Mouse (Mus musculus): ENCODE data around the gene Slc46a3. TPM values are rescaled to one million over a fixed set of nuclear protein-coding genes. Genes with fewer than 3 reads are reported as not detected.
"Not testable (repeated sequence)": the region's sequence is repeated elsewhere in the genome, so short reads cannot be mapped to it uniquely, and the experiment has no call there.

The Slc46a3 gene
- 10 to 100 TPM; 10.3 to 10.8 TPM for total RNA-seq (2021)
- long read RNA-seq, experiment 1, transcript Slc46a3-202 (6 exons, 2,210 nt) = minor isoform, 7 of 20 reads
- long read RNA-seq, experiment 1, transcript Slc46a3-201 (6 exons, 2,434 nt) = major isoform, 10 of 20 reads
- long read RNA-seq, experiment 1, partial matches to known transcripts = 1 of 20 reads
- long read RNA-seq, experiment 1, other reads (novel, unspliced or antisense) = 2 of 20 reads
- long read RNA-seq, experiment 2, transcript Slc46a3-201 (6 exons, 2,434 nt) = major isoform, 14 of 17 reads
- long read RNA-seq, experiment 2, partial matches to known transcripts = 0 of 17 reads
- long read RNA-seq, experiment 2, other reads (novel, unspliced or antisense) = 1 of 17 reads

DNA sequence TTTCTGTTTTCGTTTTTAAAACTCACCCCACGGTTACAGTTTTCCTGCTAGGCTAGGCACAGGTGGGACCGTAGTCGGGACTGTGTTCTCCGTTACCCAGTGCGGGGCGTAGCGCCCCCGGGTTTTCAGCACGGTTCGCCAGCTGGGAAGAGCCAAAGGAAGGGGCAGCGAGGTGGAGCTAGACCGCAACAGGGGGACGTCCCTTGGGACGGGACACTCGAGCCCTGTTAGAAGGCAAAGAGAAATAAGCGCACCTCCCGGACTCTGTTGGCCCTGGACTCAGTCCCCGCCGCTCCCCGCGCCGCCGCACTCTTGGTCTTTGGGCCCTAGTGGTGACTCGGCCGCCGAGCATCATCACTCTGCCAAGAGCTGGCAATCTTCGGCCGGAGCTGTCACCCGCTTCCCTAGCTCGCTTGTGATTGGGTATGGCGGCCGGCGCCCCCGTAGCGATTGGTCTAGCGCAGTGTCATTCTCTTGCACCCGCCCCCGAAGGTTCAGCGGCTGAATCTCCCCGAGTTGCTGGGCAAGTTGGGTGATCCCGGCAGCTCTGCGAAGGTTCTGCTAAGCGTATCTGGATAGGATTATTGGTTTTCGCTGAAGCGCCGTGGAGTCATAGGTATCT is at the start of gene Slc46a3:
Slc46a3 (minus strand) TSS at position 361 of the 622 bp plus-strand sequence.
- DNase-seq (ENCODE audit: low spot score) = peak; percentile 97

DNA sequence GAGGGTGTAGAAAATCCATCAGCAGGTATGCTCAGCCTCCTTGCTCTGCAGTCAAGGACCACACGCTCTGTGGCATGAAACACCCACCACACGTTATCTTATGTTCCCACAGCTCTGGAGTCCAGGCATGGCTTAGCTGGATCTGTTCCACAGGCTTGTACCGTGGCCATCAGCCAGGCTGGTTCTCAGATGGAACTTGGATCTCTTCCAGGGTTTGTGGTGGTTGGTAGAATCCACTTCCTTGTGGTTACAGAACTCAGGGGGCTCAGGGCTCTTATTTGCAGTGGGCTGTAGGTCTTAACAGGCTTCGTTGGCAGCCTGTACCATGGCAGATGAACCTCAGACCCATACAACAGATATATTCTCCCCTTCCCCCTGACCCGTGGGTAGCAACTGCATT is 44.6 kb upstream of the Slc46a3 start:
- DNase-seq (ENCODE audit: low spot score) = no peak

DNA sequence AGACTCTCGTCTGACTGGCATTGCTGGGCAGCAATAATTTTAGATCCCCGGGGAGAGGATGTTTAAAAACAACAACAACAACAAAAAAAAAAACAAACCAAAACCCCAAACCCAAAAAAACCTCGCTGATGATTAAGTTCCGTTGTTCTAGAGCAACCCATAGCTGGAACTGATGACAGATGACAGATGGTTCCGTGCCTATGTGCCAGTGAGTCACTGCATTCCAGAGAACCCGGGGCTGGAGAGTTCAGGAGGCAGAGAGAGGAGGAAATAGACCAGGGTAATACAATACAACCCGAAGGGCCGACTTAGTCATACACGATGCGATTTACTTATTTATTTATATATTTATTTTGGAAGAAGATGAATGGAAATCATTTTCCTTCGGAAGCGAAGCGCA is 40.5 kb upstream of the Slc46a3 start:
- no peak for DNase-seq (ENCODE audit: low spot score)

DNA sequence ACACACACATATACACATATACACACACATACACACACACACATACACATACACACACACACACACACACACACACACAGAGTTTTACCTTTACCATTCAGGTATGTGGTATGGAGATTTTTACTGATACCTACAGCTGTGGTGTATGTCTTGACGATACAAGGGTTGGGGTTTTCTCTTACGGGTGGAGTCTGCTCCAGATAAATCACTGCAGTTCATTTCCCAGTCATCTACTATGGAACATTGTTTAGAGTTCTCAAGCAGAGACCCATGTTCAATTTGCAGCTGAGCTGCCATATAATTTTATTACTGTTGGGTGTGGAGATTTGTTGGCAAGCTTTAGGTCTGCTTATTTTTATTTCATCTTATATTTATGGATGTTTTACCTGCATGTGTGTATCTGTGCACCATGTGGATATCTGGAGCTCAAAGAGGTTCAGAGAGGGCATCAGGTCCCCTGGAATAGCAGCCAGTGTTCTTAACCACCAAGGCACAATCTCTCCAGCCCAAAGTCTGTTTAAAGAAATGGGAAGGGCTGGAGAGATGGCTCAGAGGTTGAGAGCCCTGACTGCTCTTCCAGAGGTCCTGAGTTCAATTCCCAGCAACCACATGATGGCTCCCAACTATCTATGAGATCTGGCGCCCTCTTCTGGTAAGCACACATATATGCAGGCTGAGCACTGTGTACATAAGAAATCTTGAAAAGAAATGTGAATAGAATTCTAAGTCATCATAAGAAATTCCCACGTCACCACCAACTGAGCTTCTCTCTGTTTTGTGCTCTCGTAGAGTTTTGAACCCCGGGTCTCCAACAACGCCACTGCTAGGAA is 34.3 kb upstream of the Slc46a3 start:
- DNase-seq (ENCODE audit: low spot score) = no peak

DNA sequence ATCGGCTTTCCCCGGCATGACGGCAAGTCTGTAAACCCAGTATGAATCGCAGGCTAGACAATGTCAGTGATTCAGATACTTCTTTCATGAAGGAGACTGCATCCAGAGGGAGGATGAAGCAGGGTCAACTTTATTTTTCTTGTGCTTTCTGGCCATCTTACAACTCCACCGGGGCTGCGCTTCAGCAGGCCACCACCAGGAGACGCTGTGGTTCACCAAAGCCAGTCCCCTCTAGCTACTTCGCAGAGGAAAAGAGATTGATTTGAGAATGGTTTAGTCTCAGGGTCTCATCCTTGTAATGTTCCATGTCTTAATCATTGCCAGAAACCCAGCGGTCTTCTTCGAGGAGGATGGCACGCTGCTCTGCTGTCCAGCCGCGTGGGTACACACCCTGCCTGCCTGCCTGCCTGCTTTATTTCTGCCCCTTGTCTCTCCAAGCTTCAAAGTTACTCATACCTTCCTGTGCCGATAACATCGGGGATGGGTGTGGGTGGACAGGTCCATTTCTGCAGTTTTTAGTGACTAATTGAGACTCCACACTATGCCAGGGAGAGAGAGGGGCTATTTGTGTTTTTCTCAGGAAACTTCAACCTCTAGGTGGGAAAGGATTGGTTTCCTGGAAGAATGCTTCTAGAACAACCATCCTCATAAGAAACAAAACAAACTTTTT is 31.5 kb upstream of the Slc46a3 start:
- DNase-seq (ENCODE audit: low spot score) = no peak

DNA sequence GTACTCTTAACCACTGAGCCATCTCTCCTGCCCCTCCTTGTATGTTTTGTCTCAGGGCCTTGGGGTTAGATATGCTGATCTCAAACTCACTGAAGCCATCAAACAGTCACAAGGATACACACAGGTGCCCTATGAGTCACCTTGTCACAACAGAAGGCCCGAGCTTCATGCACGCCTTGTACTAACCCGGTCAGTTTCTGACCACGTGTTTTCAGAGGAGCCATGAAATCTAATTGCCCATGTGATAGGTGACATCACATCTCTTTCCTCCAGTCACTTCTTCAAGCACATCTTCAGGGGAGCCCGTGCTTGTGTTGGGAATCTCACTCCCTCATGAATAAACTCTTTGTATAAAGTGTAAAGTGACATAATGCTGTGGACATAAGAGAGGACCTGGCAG is 30.0 kb upstream of the Slc46a3 start:
- DNase-seq (ENCODE audit: low spot score) = no peak

DNA sequence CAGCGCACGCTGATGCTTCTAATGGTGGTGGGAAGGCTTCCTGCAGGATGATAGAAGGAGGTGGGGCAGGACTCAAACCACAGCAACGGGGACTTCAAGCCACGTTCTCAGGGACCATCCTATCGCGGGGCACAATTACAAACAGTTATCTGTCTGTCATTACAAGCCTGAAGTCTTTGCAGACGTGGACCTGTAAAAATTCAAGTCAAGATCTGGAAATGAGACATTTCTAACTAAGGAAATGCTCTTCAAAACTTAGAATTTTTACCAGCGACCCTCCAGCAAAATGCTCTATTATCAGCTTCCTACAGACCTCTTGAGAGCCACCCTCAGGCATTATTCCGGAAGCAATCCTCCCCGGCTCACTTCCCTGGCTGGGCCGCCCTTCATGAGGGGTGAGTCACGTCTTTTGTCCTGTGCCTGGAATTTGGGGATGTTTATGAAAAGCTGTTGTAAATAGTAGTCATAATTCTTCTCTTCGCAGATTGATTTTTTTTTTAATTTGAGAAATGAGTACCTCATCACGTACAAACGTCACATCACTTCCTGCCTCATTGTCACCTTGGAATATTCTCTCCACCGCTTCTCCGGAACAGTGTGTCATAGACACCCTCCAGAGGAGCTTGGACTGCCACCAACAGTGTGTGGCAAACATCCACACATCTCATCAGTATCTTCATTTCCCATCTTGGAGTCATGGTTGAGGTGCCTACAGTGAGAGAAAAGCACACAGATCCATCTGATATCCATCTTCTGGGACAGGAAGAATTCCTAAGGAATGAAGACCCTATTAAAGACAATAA is 23.6 kb upstream of the Slc46a3 start:
- no peak for DNase-seq (ENCODE audit: low spot score)

DNA sequence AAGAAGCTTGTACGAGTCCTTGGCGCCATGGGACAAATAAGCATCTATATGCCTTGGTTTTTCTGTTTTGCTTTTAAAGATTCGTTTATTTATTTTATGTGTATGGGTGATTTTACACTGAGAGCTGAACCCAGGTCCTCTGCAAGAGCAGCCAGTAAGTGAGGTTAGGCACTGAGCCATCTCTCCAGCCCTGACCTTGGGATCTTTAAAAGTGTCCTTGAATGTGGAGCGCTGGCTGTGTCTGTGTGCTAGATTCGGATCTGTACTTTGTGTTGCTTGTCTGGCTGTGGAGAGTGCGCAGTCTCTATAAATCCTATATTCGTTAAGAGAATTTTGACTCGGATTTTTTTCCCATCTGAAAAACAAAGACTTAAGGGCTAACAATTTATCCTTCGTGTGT is 21.6 kb upstream of the Slc46a3 start:
- DNase-seq (ENCODE audit: low spot score) = no peak

DNA sequence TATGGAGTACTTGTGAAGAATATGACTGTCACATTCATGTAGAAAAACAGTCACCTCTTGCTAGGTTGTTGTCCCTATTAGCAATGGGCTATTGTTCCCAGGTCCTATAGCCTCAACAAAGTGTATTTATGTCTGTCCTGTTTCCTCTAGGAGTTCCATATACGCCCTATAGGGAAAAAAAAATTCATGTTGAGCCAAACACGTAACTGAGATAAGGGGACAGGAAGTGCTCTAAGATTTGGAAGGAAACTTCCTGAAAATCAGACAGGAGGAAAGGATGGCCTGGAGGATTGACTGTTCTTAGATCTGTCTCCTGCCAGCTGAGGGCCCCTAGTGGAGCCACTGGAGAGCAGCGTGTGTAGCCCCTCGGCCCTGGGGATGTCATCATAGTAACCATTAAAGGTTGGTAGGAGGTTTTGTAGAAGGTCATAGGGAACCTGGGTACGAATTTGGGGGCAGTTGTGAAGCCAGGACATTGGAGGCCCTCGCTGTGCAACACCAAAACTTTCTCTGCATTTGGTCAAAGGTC is 20.5 kb upstream of the Slc46a3 start:
- DNase-seq (ENCODE audit: low spot score) = no peak

DNA sequence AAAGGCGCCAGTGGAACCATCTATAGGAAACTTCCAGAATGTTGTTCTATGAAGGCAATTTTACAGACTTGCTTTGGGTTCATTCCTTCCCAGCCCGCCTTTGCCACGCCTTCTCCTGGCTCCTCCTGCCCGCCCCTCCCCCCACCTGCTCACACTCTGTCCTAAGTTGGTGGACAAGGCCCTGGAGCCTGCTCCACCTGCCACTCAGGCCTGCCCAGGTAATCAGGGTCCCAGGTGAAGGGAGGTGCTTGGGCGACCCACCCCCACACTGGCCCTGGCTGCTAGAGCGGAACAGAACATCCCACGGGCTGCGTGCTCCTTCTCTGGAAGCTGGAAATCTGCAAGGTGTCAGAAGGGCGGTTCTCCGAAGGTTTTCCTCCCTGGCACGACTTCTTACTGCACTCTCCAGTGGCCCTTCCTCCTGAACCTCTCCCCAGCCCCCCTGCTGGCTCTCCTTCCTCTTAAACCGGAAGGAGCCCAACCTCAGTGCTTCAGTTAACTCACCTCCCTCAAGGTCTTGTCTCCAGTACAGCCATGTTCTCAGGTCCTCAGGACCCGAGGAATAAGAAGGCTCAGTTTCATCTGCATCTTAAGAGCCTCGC is 18.7 kb upstream of the Slc46a3 start:
- no peak for DNase-seq (ENCODE audit: low spot score)

DNA sequence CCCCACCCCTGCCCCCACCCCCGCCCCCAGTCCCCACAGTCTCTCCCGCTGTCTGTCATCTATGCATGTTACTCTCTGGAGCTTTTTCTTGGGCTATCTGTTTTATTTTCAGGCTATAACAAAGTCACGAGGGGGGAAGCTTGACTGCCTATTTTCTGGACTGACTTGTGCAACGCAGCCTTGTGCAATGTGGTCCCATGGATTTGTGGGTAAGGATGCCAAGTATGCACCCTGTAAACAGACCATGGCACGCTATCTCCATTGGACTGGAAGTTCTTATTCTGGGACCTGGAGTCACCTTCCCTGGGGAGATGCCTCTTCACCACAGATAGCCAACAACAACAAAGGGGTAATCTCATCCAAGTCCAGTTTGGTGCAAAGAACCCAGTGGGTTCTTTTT is 17.1 kb upstream of the Slc46a3 start:
- DNase-seq (ENCODE audit: low spot score) = no peak

DNA sequence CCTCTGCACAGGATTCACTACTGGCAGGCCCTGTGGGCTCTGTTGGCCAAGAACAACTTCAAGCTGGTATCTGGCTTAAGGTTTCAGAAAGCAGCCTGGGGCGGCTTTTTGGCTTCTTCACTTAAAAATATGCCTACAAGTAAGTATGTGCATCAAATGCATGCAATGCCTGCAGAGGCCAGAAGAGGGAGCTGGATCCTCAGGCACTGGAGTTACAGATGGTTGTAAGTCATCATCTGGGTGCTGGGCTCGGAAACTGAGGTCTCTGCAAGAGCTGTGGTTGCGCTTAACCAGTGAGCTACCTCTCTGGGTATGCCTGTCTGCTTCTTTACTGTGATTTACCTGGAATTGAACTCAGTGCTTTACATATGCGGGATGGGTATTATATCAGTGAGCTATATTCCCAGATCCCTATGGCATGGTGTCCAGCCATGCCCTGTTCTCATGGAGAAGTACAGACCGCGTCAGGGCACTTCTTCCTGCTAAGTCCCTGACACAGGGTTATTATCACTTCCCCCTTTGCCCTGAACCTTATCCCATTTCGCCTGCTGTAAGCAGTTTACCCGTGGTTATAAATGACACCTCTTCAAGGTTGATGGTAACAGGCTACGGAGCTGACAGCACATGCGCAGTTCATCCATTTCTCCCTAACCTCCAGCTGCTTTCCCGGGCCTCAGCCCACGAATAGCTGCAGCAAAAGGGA is 16.3 kb upstream of the Slc46a3 start:
- DNase-seq (ENCODE audit: low spot score) = no peak

DNA sequence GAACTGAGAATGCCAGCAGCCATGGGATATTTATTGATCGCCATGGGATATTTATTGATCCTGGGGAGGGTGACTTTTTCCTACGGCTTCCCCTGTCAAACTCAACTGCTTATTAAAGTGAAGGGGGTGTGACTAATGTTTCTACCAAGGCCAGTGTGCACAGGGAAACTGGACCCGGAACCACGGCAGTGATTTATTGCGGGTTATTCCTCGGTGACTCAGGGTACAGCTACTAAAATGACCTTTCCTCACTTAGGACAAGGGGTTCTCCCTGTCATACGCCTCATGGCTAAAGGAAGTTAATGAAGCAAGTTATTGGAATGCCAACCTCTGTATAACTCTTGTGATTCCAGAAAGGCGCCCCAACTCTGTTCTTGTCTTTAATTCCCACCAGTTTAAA is 13.2 kb upstream of the Slc46a3 start:
- no peak for DNase-seq (ENCODE audit: low spot score)

DNA sequence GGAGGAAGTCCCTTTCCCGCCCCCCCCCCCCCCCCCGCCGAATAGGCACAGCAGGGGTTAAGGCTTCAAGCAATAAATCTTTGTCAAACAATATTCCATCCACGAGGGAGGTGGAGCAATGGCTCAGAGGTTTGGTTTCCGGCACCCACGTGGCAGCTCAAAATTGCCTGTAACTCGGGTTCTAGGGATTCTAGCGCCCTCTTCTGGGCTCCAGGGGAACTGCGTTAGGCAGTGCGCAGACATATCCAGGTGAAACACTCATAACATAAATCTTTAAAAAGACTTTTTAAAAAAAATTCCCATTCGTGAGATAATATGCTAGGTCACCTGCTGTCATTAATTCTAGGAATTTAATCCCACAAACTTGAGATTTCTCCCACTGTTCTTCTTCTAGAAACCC is 12.5 kb upstream of the Slc46a3 start:
- no peak for DNase-seq (ENCODE audit: low spot score)

DNA sequence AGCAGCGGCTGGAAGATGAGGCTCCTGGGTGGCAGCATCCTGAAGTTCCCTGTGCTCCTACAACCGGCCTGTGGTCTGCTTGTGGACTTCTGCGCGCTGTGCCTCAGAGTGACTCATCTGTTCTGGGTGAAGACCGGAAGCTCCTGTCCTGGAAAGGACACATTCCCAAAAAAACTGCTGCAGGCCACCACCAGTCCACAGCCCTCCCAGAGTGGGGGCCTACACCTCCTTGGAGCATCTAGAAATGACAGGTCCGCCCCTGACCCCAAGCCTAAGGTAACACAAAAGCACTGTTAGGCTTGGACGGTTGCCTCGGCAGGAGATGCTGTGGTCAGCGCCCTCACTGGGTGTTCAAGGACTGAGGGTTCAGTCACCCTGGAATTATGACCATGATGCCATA is 8.6 kb upstream of the Slc46a3 start:
- DNase-seq (ENCODE audit: low spot score) = no peak

DNA sequence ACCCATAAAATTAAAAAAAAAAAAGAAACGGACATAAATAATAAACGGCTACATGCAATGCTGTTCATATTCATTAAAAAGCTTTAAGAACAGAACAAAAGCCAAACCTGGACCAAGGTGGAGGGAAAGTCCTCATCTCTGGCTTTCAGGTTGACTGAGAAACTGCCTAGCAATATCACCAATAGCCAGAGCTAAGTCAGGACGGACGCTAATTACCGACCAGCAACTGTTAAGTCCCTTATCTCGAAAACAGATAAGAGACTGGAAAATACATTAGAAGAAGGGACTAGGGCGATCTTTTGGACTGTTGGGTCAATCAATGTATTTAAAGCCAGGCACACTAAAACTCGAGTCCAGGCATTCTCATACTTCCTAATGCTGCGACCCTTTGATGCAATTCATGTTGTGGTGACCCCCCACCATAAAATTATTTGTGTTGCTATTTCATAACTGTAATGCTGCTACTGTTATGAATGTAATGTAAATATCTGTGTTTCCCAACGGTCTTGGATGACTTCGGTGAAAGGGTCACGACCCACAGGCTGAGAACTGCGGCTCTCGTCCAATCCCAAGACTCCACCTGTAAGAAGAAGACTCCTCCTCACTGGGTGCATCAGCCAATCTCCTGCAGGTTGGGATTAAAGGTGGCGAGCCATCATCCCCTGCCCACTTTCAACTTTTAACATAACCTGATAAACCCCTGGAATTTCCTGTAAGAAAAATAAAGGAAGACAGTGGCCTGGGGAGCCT is 7.6 kb upstream of the Slc46a3 start:
- DNase-seq (ENCODE audit: low spot score) = no peak

DNA sequence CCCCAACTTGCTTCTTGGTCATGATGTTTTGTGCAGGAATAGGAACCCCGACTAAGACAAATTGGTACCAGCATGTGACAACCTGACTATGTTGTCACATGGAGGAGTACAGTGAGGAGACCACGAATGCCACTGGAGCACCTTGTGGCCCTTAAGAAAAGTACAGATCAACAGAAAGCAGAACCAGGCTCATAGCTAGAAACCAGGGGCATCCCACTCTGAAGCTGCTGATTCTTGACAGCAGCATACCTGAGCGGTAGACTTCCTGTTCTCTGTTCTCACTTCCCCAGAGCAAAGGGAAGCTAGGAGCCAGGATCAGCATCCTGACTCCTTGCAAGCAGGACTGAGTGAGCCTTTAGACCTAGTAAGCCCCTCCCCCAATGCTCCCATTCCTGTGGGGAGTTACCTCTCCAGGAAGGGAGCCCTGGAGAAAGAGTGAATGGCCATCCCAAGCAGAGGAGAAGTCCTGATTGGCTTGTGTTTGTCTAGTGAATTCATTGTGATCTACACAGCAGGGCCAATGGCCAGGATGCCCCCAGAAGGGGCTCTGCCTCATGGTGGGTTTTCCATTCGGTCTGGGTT is 4.4 kb upstream of the Slc46a3 start:
- no peak for DNase-seq (ENCODE audit: low spot score)

DNA sequence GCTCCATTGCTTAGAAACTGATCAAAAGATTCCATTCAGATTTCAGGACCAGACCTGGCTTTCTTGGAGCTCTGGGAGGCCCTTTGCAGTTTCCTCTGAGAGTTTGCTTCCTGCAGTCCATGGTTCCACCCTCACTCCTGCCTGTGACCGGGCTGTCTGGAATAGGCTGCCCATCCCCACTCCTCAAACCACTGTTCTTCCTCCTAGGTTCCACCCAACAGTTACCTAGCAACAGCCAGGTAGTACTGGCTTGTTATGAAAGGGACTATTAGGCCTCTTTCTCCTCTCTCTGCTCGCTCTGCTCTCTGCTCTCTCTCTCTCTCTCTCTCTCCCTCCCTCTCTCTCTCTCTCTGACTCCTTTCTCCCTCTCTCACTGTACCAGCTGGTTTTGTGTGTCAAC is 3.6 kb upstream of the Slc46a3 start:
- no peak for DNase-seq (ENCODE audit: low spot score)

DNA sequence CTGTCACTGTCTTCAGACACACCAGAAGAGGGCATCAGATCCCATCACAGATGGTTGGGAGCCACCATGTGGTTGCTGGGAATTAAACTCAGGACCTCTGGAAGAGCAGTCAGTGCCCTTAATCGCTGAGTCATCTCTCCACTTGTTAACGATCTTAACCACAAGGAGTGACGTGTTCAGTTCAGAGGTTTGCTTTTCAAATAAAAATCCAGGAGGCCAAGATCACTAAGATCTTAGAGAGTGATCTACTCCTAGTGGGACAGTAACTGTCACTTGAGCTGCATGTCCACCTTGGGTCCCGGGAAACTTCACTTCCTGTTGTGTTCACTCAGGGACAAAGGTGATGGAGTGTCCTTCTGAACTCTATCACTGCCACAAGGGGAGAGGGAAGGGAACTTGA is 1.9 kb upstream of the Slc46a3 start:
- not testable (repeated sequence) for DNase-seq (ENCODE audit: low spot score)
